Mouse (Mus musculus) central nervous system, embryonic 18 days (tissue): Measurements from ENCODE around the gene Polr2m. TPM values are rescaled to one million over a fixed set of nuclear protein-coding genes. Genes with fewer than 3 reads are reported as not detected.

Source experiments
- polyA plus RNA-seq: library from polyadenylated mRNA; depleted of rRNA; stranded (reverse); fragments of >200 nt; gene quantifications from 2 replicates; pipeline ENCODE4 v1.2.3, GENCODE M21; 2012; rRNA removed

The Polr2m gene
- 352 and 355 TPM in 2 replicates for polyA plus RNA-seq

DNA sequence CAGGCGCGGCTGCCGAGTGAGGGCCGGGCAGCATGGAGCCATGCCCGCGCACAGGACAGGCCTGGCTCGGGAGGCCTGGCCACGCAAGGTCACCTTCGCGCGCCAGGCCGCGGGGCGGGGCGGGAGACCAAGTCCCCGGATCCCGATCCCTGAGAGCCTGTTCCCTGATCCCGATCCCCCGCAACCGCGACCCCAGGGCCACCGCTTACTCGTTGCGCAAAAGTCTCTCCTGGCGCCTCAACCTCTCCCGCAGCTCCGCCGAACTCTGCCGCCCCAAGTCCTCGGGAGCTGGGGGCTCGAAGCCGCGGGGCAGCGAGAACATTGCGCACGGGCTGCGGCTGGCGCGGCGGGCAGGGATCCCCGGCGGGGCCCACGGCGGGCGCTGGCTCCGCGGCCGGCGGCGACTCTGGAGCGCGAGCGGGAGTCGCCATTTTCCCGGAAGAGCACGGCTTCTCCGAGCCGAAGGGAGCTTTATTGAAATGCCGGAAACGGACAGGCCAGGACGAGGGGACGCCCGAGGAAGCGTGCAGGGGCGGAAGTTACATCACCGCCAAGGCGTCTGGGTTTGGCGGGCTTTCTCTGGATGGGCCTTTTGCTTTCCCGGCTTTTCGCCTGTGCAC lies at the start of gene Polr2m:
TSS of gene Polr2m (minus strand) at position 461 of the 620 bp plus-strand sequence.

Other genes starting within 250 kb of the Polr2m start
- 1.4 and 2.8 TPM in 2 replicates for gene Myzap, start 106.4 kb upstream of the Polr2m start, polyA plus RNA-seq